Mouse (Mus musculus) MN1 (cell line): ENCODE results near the gene Fignl1.

Experiments used
- DNase-seq: peaks from one replicate; pipeline ENCODE4 v3.0.0-alpha.2; 2016; ENCODE audit warnings: low spot score

Fignl1 gene

GRCm38 (mm10) chr11:11831940-11832754 lies 23.4 kb upstream of the Fignl1 start:
- DNase-seq, result no peak

- DNase-seq, result no peak
These were observed 22.8 kb upstream of the Fignl1 start for GRCm38 (mm10) chr11:11831526-11831925.

GRCm38 (mm10) chr11:11830884-11831495 lies 22.2 kb upstream of the Fignl1 start:
- no peak for DNase-seq

- DNase-seq, result no peak
These were observed 20.6 kb upstream of the Fignl1 start for GRCm38 (mm10) chr11:11829161-11830000.

GRCm38 (mm10) chr11:11828761-11829160 lies 20.0 kb upstream of the Fignl1 start:
- no peak for DNase-seq

- DNase-seq, result no peak
These were observed 19.5 kb upstream of the Fignl1 start for GRCm38 (mm10) chr11:11828251-11828650.

GRCm38 (mm10) chr11:11826475-11826874 lies 17.7 kb upstream of the Fignl1 start:
- no peak for DNase-seq

GRCm38 (mm10) chr11:11825670-11826069 lies 16.9 kb upstream of the Fignl1 start:
- no peak for DNase-seq

GRCm38 (mm10) chr11:11824970-11825635 lies 16.3 kb upstream of the Fignl1 start:
- no peak for DNase-seq

- no peak for DNase-seq
These were observed 15.5 kb upstream of the Fignl1 start for GRCm38 (mm10) chr11:11823980-11824911.

- no peak for DNase-seq
These were observed 13.7 kb upstream of the Fignl1 start for GRCm38 (mm10) chr11:11822181-11823095.

GRCm38 (mm10) chr11:11821387-11821975 lies 12.7 kb upstream of the Fignl1 start:
- no peak for DNase-seq

GRCm38 (mm10) chr11:11820737-11821136 lies 12.0 kb upstream of the Fignl1 start:
- no peak for DNase-seq

- DNase-seq, result peak; percentile 96
These were observed 11.5 kb upstream of the Fignl1 start for GRCm38 (mm10) chr11:11820251-11820650.

- no peak for DNase-seq
These were observed 10.4 kb upstream of the Fignl1 start for GRCm38 (mm10) chr11:11819206-11819605.

GRCm38 (mm10) chr11:11818797-11819196 lies 10.0 kb upstream of the Fignl1 start:
- DNase-seq, result no peak

- DNase-seq, result no peak
These were observed 7.0 kb upstream of the Fignl1 start for GRCm38 (mm10) chr11:11815737-11816136.

- peak; percentile 89 for DNase-seq
These were observed 3.2 kb upstream of the Fignl1 start for GRCm38 (mm10) chr11:11811906-11812480.
